Mouse (Mus musculus) mature B cell (primary cell): ENCODE results near the gene Hdgf.

ENCODE experiments used
- in situ Hi-C: fragments of 300-500 bp; cut with MboI; formaldehyde crosslinking; loops from 2 replicates; pipeline ENCODE4 v1.14.3; 2019

The Hdgf gene

DNA sequence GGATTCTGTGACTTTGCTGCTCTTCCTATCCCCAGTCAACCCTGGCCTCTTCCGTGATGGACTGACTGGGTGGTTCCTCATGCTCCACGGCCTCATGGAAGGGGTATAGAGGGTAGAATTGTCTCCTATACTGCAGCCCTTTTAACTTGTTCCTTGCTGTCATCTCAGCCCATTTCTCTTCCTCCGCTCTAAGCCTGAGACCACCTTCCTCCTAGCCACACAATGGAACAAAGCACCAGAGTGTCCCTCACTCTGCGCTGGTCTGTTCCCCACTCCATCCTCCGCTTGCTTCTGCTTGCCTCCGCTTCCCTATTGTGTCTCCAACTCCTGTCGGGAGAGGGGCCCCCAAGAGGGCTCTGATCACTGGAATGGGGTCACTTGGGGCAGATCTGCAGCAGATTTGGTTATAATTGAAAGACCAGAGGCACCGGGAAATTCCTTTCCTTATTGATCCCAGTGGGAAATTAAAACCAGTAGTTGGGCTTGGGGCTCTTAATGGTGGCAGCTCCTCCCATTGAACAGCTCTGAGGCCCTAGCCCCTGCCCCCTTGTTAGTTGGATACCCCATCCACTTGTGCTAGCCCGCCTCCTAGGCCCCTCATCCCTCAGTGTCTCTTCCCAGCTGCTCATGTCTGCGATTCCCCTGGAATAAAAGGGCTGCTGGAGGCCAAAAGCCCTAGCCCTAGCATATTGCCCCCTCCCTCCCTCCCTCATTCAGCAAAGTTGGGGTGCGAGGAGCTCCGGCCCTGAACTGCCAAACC is 39.8 kb downstream of the Hdgf start:
- in situ Hi-C loops: no loop called here

DNA sequence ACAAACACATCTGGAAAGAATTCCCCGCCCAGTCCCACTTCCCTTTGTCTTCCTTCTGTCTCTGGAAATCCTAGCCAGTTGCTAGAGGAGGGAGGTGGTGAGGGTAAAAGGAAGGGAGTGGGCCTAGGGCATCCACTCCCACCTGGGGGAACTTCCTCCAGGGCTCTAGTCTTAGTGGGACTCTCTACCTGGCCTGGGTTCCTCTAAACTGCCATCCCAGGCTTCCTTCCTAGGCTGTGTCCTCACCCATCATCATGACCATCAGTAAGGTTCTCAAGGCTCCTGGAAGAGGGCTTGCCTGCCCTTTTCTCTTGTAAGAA is 40.4 kb downstream of the Hdgf start:
- in situ Hi-C loops: no loop called here

DNA sequence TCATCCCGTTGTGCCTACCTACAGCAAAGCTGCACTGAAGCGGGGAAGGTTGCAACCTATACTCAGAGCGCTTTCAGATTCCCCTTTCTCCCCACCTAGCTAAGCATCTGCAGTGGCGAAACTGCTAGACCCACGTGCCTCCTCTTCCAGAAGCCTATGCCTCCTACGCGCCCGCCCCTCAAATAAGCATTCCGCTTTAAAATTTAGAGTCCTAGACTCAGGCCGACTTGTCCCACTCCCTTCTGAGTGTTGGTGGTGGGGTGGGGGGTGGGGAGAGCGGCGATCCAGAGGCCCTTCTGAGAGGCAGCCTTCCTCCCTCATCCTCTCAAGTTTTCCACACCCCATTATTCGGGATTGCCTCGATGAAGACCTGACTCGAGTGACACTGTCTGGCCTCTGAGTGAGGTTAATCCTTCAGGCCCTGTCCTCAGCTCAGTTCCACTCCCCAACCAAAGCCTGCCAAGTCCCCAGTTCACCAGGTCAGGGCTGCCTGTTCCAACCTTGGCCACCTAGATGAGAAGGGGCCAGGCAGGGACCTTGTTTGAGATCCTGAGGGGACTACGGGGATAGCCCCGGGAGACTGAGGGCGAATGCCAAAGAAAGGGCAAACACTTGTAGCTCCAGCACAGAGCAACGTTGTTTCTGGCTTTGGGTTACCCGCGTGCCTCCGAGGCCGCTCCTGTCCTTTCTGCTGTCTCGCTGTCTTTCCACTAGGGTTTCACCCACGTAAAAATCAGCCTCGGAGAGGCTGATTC is 41.1 kb downstream of the Hdgf start:
- in situ Hi-C loops: no loop called here

- in situ Hi-C loops: no loop called here
These were observed 41.7 kb downstream of the Hdgf start for GRCm38 (mm10) chr3:87947811-87948199.

- in situ Hi-C loops: no loop called here
These were observed 42.5 kb downstream of the Hdgf start, which contains the start of gene Crabp2 for GRCm38 (mm10) chr3:87948378-87949265. Crabp2 (plus strand) TSS chr3:87948666.

- in situ Hi-C loops: no loop called here
These were observed 43.3 kb downstream of the Hdgf start for GRCm38 (mm10) chr3:87949266-87949954.

DNA sequence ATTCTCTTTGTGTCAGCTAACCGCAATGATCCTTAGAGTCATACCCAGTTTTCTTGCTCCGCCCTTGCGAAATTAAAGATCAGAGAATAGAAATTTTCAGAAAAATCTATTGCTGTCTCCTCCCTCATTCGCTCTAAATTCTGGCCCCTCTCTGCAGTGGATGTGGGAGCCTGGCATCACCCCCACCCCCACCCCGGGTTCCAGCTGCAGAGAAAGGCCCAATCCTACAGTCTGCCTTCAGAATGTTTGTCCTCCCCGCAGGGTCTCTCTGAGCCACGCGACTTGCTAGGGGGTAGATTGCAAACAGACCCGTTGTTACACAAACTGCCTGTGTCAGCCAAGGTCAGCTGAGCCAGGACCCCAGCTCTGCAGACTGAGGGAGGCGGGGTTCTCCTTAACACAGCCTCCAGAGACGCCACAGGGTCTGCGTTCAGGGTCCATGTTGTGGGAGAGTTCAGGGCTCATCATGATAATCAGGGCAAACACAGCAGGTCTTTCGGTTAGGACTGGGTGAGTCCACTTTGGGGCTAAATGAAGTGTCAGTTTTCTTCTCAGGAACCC is 43.9 kb downstream of the Hdgf start:
- in situ Hi-C loops: no loop called here

DNA sequence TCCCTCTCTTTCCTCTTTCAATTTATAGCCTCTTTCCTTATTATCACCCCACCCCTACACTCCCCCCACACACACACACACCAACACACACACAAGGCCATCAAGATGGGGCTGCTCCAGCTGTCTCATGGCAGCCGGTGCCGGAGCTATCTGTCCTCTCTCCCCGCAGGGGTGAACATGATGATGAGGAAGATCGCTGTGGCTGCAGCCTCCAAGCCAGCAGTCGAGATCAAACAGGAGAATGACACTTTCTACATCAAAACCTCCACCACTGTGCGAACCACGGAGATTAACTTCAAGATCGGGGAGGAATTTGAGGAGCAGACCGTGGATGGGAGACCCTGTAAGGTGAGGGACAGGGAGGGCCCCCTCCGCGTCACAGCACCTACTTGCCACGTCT is 45.8 kb downstream of the Hdgf start:
- in situ Hi-C loops: no loop called here

DNA sequence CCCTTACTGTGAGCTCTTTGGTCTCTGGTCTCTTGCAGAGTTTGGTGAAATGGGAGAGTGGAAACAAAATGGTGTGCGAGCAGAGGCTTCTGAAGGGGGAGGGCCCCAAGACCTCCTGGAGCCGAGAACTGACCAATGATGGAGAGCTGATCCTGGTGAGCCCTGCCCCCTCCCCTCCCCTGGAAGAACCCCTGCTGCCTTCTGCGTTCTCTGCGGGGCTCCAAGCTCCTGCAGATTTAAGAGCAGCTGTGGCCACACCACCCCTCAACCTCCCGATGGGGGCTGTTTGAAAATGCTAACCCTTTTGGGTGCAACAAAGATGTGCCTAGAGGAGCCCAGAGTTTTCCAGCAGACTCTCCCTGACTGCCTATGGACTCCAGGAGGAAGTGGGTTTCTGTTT is 46.3 kb downstream of the Hdgf start:
- in situ Hi-C loops: no loop called here

DNA sequence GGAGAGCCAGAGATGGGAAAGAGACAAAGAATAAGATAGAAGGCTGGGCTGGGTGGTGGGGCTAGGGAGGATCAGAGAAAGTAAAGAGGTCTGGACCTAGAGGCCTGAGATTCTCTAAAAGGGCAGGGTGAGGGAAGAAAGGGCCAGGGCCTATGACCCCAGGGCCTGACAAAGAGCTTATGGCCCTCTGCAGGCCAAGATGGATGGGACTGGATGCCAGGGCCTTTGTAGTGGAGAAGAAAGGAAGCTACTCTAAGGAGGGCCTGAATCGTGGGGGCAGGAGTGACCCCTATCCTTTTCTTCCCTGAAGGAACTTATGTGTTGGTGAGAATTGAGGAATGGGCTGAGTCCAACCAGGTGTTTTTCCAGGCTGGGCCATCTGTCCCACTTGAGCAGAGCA is 51.9 kb downstream of the Hdgf start:
- in situ Hi-C loops: no loop called here

- in situ Hi-C loops: no loop called here
These were observed 52.4 kb downstream of the Hdgf start for GRCm38 (mm10) chr3:87958476-87958875.

DNA sequence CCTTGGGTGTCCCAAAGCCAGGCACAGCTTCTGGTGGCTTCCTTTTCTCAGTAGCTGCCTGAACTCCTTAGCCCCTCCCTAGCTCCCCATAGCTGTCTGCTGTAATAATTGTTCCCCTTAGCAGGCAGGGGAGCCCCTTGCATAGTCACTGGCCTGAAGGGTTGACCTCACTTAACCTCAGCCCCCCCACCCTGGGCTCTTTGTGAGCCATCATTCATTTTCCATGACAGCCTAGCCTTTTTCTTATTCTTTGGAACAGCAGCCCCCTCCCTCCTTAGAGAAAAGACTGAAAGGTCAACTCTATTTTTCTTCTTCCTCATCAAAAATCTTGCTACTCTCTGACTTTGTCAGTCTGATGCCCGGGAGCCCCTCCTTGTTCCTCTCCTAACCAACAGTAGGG is 52.8 kb downstream of the Hdgf start:
- in situ Hi-C loops: no loop called here

GRCm38 (mm10) chr3:87959371-87959770 is 53.2 kb downstream of the Hdgf start:
- in situ Hi-C loops: no loop called here

GRCm38 (mm10) chr3:87960191-87960585 is 54.1 kb downstream of the Hdgf start:
- in situ Hi-C loops: no loop called here

GRCm38 (mm10) chr3:87960586-87961191 is 54.6 kb downstream of the Hdgf start:
- in situ Hi-C loops: no loop called here
